Mouse (Mus musculus): ENCODE data around the gene Zc3h7a. TPM values are rescaled to one million over a fixed set of nuclear protein-coding genes. Genes with fewer than 3 reads are reported as not detected.
A peak's percentile ranks its signal among the peaks of the same experiment; 100 is the strongest.

Zc3h7a gene
- polyA plus RNA-seq (2015; fragmentation: Nextera tagmentation; extraction: Ambion mirVana) = 18.5 and 22.5 TPM in 2 replicates

GRCm38 (mm10) chr16:11176208-11176883, at the start of gene Zc3h7a:
Gene Zc3h7a, minus strand, starts transcription at chr16:11176393.
- H3K27me3 ChIP-seq (ENCODE audit: insufficient read depth, low read length) = no peaks in the 10 kb centered on the region
- no peaks in the 10 kb centered on the region for H3K36me3 ChIP-seq (replicated peaks; ENCODE audit: insufficient read depth, low read length)
- H3K27ac ChIP-seq (ENCODE audit: low read depth) = peak within 1 kb of the TSS; percentile 94
- H3K4me1 ChIP-seq (ENCODE audit: insufficient read depth) = peaks cover 31% of the 10 kb centered on the region
- H3K9me3 ChIP-seq (ENCODE audit: low read length) = no peaks in the 10 kb centered on the region
- TF ChIP-seq CTCF (IDR thresholded peaks at IDR 0.05; ENCODE audit: low read depth) (peak; percentile 79), EP300 (IDR thresholded peaks at IDR 0.05; ENCODE audit: low read depth) (no peak)
- DNase-seq (peak; percentile 94), ATAC-seq (peak; percentile 87)
- H3K4me3 ChIP-seq (ENCODE audit: low read depth, low read length) = peak within 1 kb of the TSS; percentile 80
- H3K9ac ChIP-seq (replicated peaks) = peak within 1 kb of the TSS; percentile 89
- WGBS (ENCODE audit: insufficient replicate concordance) = under 1% methylated on average over 56 of the region's 57 CpGs
- H3K4me2 ChIP-seq (ENCODE audit: low read depth, low read length) = peak within 1 kb of the TSS; percentile 72

DNA sequence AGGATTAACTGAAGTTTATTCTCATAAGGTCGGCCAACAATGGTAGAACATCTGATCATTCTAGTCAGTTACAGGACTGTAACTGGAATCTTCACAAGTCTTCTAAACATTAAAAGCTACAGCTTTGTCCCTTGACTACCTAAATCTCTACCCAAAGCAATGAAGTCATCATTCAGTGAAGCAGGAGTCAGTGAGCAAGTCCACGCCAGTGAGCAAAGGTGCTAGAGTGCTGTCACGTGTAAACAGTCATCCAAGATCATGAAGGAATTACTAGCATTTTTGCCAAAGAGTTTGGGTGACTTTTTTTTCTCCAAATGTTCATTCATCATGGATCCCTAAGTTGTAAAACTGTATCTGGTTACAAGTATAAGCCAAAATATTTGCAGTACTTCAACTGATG, 41.6 kb upstream of the Zc3h7a start:
- Histone ChIP-seq H3K9ac (replicated peaks) (no peak overlapping the region), H3K4me1 (ENCODE audit: insufficient read depth) (no peaks in the 10 kb centered on the region), H3K27me3 (ENCODE audit: insufficient read depth, low read length) (no peaks in the 10 kb centered on the region), H3K36me3 (replicated peaks; ENCODE audit: insufficient read depth, low read length) (peaks cover 33% of the 10 kb centered on the region), H3K4me3 (ENCODE audit: low read depth, low read length) (no peak overlapping the region), H3K9me3 (ENCODE audit: low read length) (no peaks in the 10 kb centered on the region), H3K27ac (ENCODE audit: low read depth) (no peak overlapping the region), H3K4me2 (ENCODE audit: low read depth, low read length) (no peak overlapping the region)
- no peak for DNase-seq
- no peak for TF ChIP-seq CTCF (IDR thresholded peaks at IDR 0.05; ENCODE audit: low read depth)
- no peak for TF ChIP-seq EP300 (IDR thresholded peaks at IDR 0.05; ENCODE audit: low read depth)
- WGBS (ENCODE audit: insufficient replicate concordance) = 79% methylated on average over 3 of the region's 3 CpGs
- no peak for ATAC-seq

GRCm38 (mm10) chr16:11203600-11204390, 27.6 kb upstream of the Zc3h7a start:
- Histone ChIP-seq H3K4me2 (ENCODE audit: low read depth, low read length) (peak overlapping the region; percentile 94), H3K36me3 (replicated peaks; ENCODE audit: insufficient read depth, low read length) (peaks cover 23% of the 10 kb centered on the region; the same call in 1 of the 2 replicates), H3K9ac (replicated peaks) (peak overlapping the region; percentile 85), H3K27ac (ENCODE audit: low read depth) (peak overlapping the region; percentile 89; the same call in 1 of the 2 replicates), H3K4me3 (ENCODE audit: low read depth, low read length) (peak overlapping the region; percentile 82), H3K4me1 (ENCODE audit: insufficient read depth) (peaks cover 19% of the 10 kb centered on the region), H3K27me3 (ENCODE audit: insufficient read depth, low read length) (no peaks in the 10 kb centered on the region), H3K9me3 (ENCODE audit: low read length) (no peaks in the 10 kb centered on the region)
- WGBS (ENCODE audit: insufficient replicate concordance) = 2% methylated on average over 24 of the region's 24 CpGs
- no peak for DNase-seq
- ATAC-seq = peak; percentile 44
- no peak for TF ChIP-seq EP300 (IDR thresholded peaks at IDR 0.05; ENCODE audit: low read depth)
- no peak for TF ChIP-seq CTCF (IDR thresholded peaks at IDR 0.05; ENCODE audit: low read depth)

DNA sequence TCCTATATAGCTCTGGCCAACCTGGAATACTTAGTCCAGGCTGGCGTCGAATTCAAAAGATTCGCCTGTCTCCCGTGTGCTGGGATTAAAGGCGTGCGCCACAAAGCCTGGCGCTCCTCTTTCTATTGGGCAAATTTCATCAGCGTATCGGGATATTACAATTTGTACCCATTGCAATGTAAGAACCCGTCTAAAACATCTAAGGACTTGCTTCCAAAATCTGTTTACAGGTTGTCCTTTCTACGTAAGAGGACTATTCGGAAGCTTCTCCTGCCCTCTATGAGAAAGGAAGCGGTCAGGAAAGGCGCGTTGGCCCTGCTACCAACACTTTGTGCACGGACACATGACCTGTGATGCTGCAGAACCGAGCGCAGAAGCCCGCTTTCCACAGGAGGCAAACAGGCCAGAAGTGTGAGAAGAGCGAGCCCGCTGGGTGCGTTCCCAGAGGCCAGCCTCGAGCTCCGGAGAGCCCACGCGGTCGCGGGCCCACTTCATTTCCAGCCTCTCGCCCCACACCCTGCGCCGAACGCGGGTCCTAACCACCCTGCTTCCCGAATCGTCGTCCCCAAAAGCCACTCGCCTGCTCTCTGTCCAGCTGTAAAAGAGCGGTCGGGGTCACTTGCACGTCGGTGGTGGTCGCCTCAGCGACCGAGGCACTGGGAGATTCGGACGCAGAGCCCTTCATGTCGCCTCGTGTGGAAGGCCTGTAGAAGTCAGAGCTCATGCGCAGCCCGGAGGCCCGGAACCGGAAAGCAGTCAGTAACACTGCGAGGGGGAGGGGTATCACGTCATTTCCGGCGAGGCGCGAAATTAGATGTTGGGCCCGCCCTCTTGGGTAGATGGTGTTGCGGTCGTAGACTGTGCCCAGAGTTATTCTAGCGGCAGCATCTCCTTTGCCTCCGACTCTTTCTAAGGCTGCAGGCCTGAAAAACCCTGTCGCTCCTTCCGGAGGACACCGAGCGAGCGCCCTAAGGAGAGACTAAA, 26.7 kb upstream of the Zc3h7a start, which contains the start of gene Rsl1d1:
Gene Rsl1d1 (minus strand): TSS at position 761 of the 984 bp plus-strand sequence.
- peaks cover 19% of the 10 kb centered on the region for H3K4me1 ChIP-seq (ENCODE audit: insufficient read depth)
- H3K4me2 ChIP-seq (ENCODE audit: low read depth, low read length) = peak within 1 kb of the TSS; percentile 94
- H3K9me3 ChIP-seq (ENCODE audit: low read length) = no peaks in the 10 kb centered on the region
- peak within 1 kb of the TSS; percentile 82 for H3K4me3 ChIP-seq (ENCODE audit: low read depth, low read length)
- peak; percentile 65; the same call in 1 of the 2 replicates for TF ChIP-seq EP300 (IDR thresholded peaks at IDR 0.05; ENCODE audit: low read depth)
- no peak for TF ChIP-seq CTCF (IDR thresholded peaks at IDR 0.05; ENCODE audit: low read depth)
- no peaks in the 10 kb centered on the region for H3K27me3 ChIP-seq (ENCODE audit: insufficient read depth, low read length)
- DNase-seq = peak; percentile 97
- under 1% methylated on average over 68 of the region's 68 CpGs for WGBS (ENCODE audit: insufficient replicate concordance)
- peaks cover 28% of the 10 kb centered on the region for H3K36me3 ChIP-seq (replicated peaks; ENCODE audit: insufficient read depth, low read length)
- ATAC-seq = peak; percentile 98
- H3K9ac ChIP-seq (replicated peaks) = peak within 1 kb of the TSS; percentile 85
- peak within 1 kb of the TSS; percentile 89 for H3K27ac ChIP-seq (ENCODE audit: low read depth)

DNA sequence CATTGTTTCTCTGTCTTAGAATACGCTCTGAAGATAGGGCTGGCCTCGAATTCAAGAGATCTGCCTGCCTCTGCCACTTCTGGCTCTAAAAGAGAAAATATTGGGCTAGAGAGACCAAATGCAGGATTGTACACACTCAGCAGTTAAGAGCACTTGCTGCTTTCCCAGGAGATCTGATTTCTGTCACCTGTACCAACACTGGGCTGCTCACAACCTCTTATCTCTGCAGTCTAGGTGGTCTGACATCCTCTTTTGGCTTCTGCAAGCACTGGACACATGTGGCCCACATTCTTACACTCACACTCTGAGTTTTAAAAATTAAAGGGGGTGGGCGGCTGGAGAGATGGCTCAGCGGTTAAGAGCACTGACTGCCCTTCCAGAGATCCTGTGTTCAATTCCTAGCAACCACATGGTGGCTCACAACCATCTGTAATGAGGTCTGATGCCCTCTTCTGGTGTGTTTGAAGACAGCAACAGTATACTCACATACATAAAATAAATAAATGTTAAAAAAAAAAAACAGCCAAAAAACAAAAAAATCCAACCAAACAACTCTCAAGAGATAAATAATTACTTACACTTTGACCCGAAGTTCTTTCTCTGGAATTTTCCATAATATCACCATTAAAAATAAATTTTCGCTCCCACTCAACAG, 25.7 kb upstream of the Zc3h7a start:
- Histone ChIP-seq H3K4me3 (ENCODE audit: low read depth, low read length) (peak overlapping the region; percentile 82), H3K27ac (ENCODE audit: low read depth) (no peak overlapping the region; the same call in 1 of the 2 replicates), H3K4me2 (ENCODE audit: low read depth, low read length) (peak overlapping the region; percentile 94), H3K36me3 (replicated peaks; ENCODE audit: insufficient read depth, low read length) (peaks cover 36% of the 10 kb centered on the region), H3K4me1 (ENCODE audit: insufficient read depth) (peaks cover 19% of the 10 kb centered on the region), H3K9me3 (ENCODE audit: low read length) (no peaks in the 10 kb centered on the region), H3K9ac (replicated peaks) (peak overlapping the region; percentile 85; the same call in 1 of the 2 replicates), H3K27me3 (ENCODE audit: insufficient read depth, low read length) (no peaks in the 10 kb centered on the region)
- 62% methylated on average over 6 of the region's 6 CpGs for WGBS (ENCODE audit: insufficient replicate concordance)
- DNase-seq (no peak), ATAC-seq (no peak)
- TF ChIP-seq EP300 (IDR thresholded peaks at IDR 0.05; ENCODE audit: low read depth) (no peak), CTCF (IDR thresholded peaks at IDR 0.05; ENCODE audit: low read depth) (peak; percentile 33; the same call in 1 of the 2 replicates)
